Mouse (Mus musculus): ENCODE measurements around the gene Gins3. TPM values are rescaled to one million over a fixed set of nuclear protein-coding genes. Genes with fewer than 3 reads are reported as not detected.
A peak's percentile ranks its signal among the peaks of the same experiment; 100 is the strongest.

Gene Gins3
- polyA plus RNA-seq, 1 experiment from 2014 or later = 8.1 TPM

- ATAC-seq (ENCODE audit: low read depth) = no peak
- Histone ChIP-seq H3K27ac (replicated peaks) (no peak overlapping the region), H3K36me3 (no peaks in the 10 kb centered on the region), H3K9me3 (no peaks in the 10 kb centered on the region), H3K27me3 (no peaks in the 10 kb centered on the region), H3K4me3 (no peak overlapping the region), H3K4me2 (no peak overlapping the region), H3K9ac (no peak overlapping the region), H3K4me1 (replicated peaks) (no peaks in the 10 kb centered on the region; the same call in 1 of the 2 replicates)
- WGBS = 51% methylated on average over 9 of the region's 9 CpGs
Observed at GRCm38 (mm10) chr8:95607210-95607609, 26.0 kb upstream of the Gins3 start.

GRCm38 (mm10) chr8:95609406-95609805 lies 23.8 kb upstream of the Gins3 start:
- Histone ChIP-seq H3K9me3 (no peaks in the 10 kb centered on the region), H3K36me3 (no peaks in the 10 kb centered on the region), H3K27ac (replicated peaks) (no peak overlapping the region), H3K27me3 (no peaks in the 10 kb centered on the region), H3K9ac (no peak overlapping the region), H3K4me2 (no peak overlapping the region), H3K4me1 (replicated peaks) (no peaks in the 10 kb centered on the region; the same call in 1 of the 2 replicates), H3K4me3 (no peak overlapping the region)
- WGBS = 84% methylated on average over 5 of the region's 5 CpGs
- ATAC-seq (ENCODE audit: low read depth) = no peak

DNA sequence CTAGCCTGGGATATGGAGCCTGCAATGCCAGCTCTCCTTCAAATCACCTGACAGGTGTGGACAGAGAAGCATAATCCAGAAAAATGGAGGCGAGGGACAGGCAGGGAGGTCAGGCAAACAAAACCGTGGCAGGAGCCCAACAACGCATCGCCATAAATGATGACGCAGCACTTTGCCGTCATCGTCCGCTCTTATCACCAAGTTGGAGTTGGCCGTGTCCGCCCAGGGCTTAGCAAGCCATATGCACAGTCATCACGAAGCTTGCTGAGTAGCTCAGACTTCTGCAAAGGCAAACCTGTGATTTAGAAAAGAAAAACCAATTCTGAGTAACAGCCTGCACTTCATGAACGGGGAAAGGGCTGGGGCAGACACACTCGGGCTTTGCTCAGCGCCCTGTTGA lies 22.5 kb upstream of the Gins3 start:
- H3K4me2 ChIP-seq = no peak overlapping the region
- WGBS = 88% methylated on average over 14 of the region's 14 CpGs
- H3K27me3 ChIP-seq = no peaks in the 10 kb centered on the region
- H3K4me3 ChIP-seq = no peak overlapping the region
- H3K36me3 ChIP-seq = no peaks in the 10 kb centered on the region
- no peak overlapping the region for H3K9ac ChIP-seq
- no peaks in the 10 kb centered on the region for H3K9me3 ChIP-seq
- H3K27ac ChIP-seq (replicated peaks) = no peak overlapping the region
- ATAC-seq (ENCODE audit: low read depth) = no peak
- H3K4me1 ChIP-seq (replicated peaks) = no peaks in the 10 kb centered on the region; the same call in 1 of the 2 replicates

DNA sequence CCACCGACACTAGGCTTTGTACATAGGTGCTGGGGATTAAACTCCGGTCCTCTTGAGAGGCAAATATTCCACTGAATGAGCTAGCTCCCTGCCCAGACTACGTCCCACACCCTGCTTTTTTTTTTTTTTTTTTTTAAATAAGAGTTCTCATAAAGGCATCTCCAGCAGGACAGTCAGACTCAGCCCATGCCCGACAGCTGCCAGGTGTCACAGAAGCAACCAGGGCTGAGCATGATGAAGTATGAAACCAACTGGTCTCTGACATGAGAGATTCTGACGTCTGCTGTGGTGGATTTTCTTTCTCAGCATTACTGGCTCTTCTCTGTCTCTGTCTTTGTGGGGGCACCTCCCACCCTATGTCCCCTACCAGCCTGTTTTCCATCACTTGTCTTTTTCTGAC lies 21.5 kb upstream of the Gins3 start:
- Histone ChIP-seq H3K27ac (replicated peaks) (no peak overlapping the region), H3K4me2 (no peak overlapping the region), H3K27me3 (no peaks in the 10 kb centered on the region), H3K4me3 (no peak overlapping the region), H3K9ac (no peak overlapping the region), H3K9me3 (no peaks in the 10 kb centered on the region), H3K36me3 (no peaks in the 10 kb centered on the region), H3K4me1 (replicated peaks) (no peaks in the 10 kb centered on the region; the same call in 1 of the 2 replicates)
- 72% methylated on average over 5 of the region's 5 CpGs for WGBS
- ATAC-seq (ENCODE audit: low read depth) = no peak

DNA sequence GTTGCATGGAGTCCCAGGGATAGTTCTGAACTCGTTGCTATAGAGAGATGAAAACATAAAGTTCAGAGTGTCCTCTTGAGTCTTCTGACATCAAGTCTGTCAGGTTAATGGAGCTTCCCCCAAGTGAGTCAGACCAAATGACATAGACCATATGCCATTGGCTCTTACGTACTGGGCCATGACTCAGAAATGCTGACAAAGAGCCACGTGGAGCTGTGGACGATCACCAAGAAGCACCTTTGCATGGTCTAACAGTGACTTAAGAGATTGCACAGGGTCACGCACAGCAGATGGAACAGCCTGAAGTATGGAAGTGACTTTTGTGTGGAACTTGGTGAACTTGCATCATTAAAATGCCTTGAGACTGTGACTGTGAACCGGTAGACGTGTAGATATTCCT lies 16.9 kb upstream of the Gins3 start:
- Histone ChIP-seq H3K4me1 (replicated peaks) (no peaks in the 10 kb centered on the region; the same call in 1 of the 2 replicates), H3K36me3 (no peaks in the 10 kb centered on the region), H3K9ac (no peak overlapping the region), H3K27ac (replicated peaks) (no peak overlapping the region), H3K9me3 (no peaks in the 10 kb centered on the region), H3K4me2 (no peak overlapping the region), H3K4me3 (no peak overlapping the region), H3K27me3 (peaks cover 4% of the 10 kb centered on the region; the same call in 1 of the 2 replicates)
- 90% methylated on average over 7 of the region's 7 CpGs for WGBS
- no peak for ATAC-seq (ENCODE audit: low read depth)

GRCm38 (mm10) chr8:95620046-95620445 lies 13.2 kb upstream of the Gins3 start:
- Histone ChIP-seq H3K9ac (no peak overlapping the region), H3K27me3 (peaks cover 4% of the 10 kb centered on the region; the same call in 1 of the 2 replicates), H3K4me1 (replicated peaks) (no peaks in the 10 kb centered on the region), H3K4me3 (no peak overlapping the region), H3K4me2 (no peak overlapping the region), H3K27ac (replicated peaks) (no peak overlapping the region), H3K9me3 (no peaks in the 10 kb centered on the region), H3K36me3 (no peaks in the 10 kb centered on the region)
- ATAC-seq (ENCODE audit: low read depth) = no peak
- 95% methylated on average over 2 of the region's 2 CpGs for WGBS

- no peak for ATAC-seq (ENCODE audit: low read depth)
- Histone ChIP-seq H3K9ac (no peak overlapping the region), H3K27me3 (peaks cover 18% of the 10 kb centered on the region), H3K9me3 (no peaks in the 10 kb centered on the region), H3K36me3 (no peaks in the 10 kb centered on the region), H3K4me2 (no peak overlapping the region), H3K4me3 (no peak overlapping the region), H3K27ac (replicated peaks) (no peak overlapping the region), H3K4me1 (replicated peaks) (no peaks in the 10 kb centered on the region)
- 84% methylated on average over 2 of the region's 2 CpGs for WGBS
Observed at GRCm38 (mm10) chr8:95624833-95625232, 8.4 kb upstream of the Gins3 start.

DNA sequence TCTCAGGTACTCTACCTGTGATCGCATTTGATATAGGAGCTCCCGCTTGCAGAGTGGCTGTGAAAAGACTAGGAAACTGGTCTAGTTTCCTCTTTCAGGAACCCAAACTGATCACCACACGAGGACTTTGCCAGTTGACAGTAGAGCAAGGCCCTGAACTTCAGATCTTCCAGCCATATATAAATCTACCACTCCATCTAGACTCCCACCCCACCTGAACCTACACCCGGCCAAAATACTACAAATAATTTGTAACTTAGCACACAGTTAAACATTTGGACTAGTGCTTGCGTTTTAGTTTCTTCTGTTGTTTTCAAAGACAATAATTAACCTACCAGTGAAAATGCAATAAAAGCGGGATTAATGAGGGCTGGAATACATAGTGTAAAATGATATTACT lies 413 bp upstream of the Gins3 start:
- peak; percentile 51; the same call in 1 of the 2 replicates for ATAC-seq (ENCODE audit: low read depth)
- WGBS = 82% methylated on average over 6 of the region's 6 CpGs
- H3K4me2 ChIP-seq = peak overlapping the region; percentile 91
- peaks cover 9% of the 10 kb centered on the region for H3K4me1 ChIP-seq (replicated peaks)
- H3K9me3 ChIP-seq = no peaks in the 10 kb centered on the region
- H3K9ac ChIP-seq = no peak overlapping the region
- H3K4me3 ChIP-seq = peak overlapping the region; percentile 92
- H3K27me3 ChIP-seq = peaks cover 21% of the 10 kb centered on the region
- no peaks in the 10 kb centered on the region for H3K36me3 ChIP-seq
- H3K27ac ChIP-seq (replicated peaks) = no peak overlapping the region

- Histone ChIP-seq H3K27ac (replicated peaks) (no peak overlapping the region), H3K9me3 (no peaks in the 10 kb centered on the region), H3K4me3 (peak overlapping the region; percentile 92), H3K9ac (peak overlapping the region; percentile 75), H3K4me1 (replicated peaks) (peaks cover 9% of the 10 kb centered on the region), H3K27me3 (peaks cover 12% of the 10 kb centered on the region), H3K36me3 (no peaks in the 10 kb centered on the region), H3K4me2 (peak overlapping the region; percentile 91)
- 6% methylated on average over 6 of the region's 6 CpGs for WGBS
- no peak for ATAC-seq (ENCODE audit: low read depth)
Observed at GRCm38 (mm10) chr8:95634063-95634340, 749 bp downstream of the Gins3 start.

DNA sequence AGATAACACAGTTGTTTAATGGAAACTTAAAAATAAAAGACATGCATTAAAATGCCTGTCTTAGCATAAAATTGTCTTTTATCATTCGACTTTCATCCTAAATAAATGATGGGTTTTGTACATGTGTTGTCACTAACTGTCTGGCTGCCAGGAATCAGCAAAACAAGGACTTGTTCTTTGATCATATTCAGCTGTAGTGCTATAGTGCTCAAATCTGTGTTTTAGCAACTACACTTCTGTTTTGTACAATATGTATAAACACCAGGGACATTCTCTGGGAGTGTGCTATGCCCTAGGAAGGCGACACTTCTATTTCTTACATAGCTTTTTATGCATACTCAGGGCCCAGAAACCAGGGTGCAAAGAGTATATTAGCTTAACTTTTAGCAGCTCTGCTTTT lies 11.7 kb downstream of the Gins3 start:
- H3K36me3 ChIP-seq = no peaks in the 10 kb centered on the region

DNA sequence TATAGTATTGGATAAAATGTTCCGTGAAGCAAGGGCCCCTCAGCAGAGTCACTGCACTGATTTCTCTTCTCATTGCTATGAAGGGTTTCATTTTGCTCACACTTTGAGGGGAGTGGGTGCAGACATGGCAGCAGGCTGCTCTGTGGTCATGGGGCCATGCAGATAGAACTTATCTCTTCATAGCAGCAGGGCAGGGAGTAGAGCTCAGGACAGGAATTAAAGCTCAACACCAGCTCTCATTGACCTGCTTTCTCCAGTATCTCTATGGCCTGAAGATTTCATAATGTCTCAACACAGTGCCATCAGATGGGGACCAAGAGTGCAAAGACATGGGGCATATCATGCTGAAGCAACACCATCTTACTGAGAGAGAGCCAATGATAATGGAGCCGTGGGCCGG lies 15.0 kb downstream of the Gins3 start:
- Histone ChIP-seq H3K4me1 (replicated peaks) (no peaks in the 10 kb centered on the region), H3K9ac (no peak overlapping the region), H3K27ac (replicated peaks) (no peak overlapping the region), H3K27me3 (no peaks in the 10 kb centered on the region), H3K4me3 (no peak overlapping the region), H3K36me3 (no peaks in the 10 kb centered on the region), H3K4me2 (no peak overlapping the region), H3K9me3 (no peaks in the 10 kb centered on the region)
- 90% methylated on average over 3 of the region's 3 CpGs for WGBS
- no peak for ATAC-seq (ENCODE audit: low read depth)

More for the DNA sequence above, 11.7 kb downstream of the Gins3 start:
- H3K4me1 ChIP-seq (replicated peaks) = no peaks in the 10 kb centered on the region
- WGBS = 94% methylated on average over 2 of the region's 2 CpGs
- no peak overlapping the region for H3K4me3 ChIP-seq
- no peaks in the 10 kb centered on the region for H3K27me3 ChIP-seq
- no peak overlapping the region for H3K9ac ChIP-seq
- no peak overlapping the region for H3K4me2 ChIP-seq
- no peaks in the 10 kb centered on the region for H3K9me3 ChIP-seq
- ATAC-seq (ENCODE audit: low read depth) = no peak
- no peak overlapping the region for H3K27ac ChIP-seq (replicated peaks)

DNA sequence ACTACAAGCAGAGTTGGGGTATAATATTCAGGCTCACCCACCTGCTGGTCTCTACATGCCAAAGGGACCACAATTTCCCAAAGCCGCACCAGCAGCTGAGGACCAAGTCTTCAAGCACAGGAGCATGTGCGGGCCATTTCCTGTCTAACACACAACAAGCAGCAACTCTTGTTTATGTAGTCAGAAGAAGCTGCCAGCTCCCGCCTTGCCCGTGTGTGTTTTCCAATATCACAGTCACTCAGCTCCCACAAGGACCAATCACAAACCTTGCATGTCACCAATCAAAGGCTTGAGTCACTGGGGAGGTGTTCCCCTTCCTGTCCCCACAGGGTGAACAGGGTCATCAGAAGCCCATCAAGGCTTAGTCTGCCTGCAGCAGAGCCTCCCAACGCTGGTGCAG lies 20.1 kb downstream of the Gins3 start:
- Histone ChIP-seq H3K27ac (replicated peaks) (no peak overlapping the region), H3K4me2 (no peak overlapping the region), H3K9me3 (no peaks in the 10 kb centered on the region), H3K9ac (no peak overlapping the region), H3K4me1 (replicated peaks) (no peaks in the 10 kb centered on the region), H3K4me3 (no peak overlapping the region), H3K27me3 (no peaks in the 10 kb centered on the region), H3K36me3 (no peaks in the 10 kb centered on the region)
- 82% methylated on average over 5 of the region's 5 CpGs for WGBS
- no peak for ATAC-seq (ENCODE audit: low read depth)

DNA sequence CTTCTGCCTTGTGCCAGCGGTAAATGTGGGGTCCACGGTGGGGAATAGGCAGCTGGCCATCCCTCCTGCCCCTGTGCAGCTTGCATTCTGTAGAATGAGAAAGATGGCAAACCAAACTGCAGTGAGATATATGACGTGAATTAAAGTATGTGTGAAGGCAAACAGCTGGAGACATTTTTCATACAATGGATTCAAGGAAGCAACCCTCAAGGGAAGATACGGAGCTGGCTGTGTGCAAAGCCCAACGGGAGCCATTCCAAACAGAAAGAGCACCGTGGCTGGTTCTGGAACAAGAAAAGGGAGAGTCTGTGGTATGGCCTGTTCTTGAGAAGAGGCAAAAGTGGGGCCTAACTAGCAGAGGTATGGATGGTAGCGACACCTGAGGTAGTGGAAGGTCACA lies 22.6 kb downstream of the Gins3 start:
- no peaks in the 10 kb centered on the region for H3K9me3 ChIP-seq
- no peak overlapping the region for H3K9ac ChIP-seq
- no peaks in the 10 kb centered on the region for H3K4me1 ChIP-seq (replicated peaks)
- H3K27ac ChIP-seq (replicated peaks) = no peak overlapping the region
- no peaks in the 10 kb centered on the region for H3K27me3 ChIP-seq
- no peak for ATAC-seq (ENCODE audit: low read depth)
- H3K4me2 ChIP-seq = no peak overlapping the region
- WGBS = 72% methylated on average over 7 of the region's 7 CpGs
- no peak overlapping the region for H3K4me3 ChIP-seq
- H3K36me3 ChIP-seq = no peaks in the 10 kb centered on the region
